Mouse (Mus musculus) E14TG2a.4 (cell line): ENCODE measurements around the gene Serpina6.
"Not testable (repeated sequence)": the region's sequence is repeated elsewhere in the genome, so short reads cannot be mapped to it uniquely, and the experiment has no call there.

Experiments
- H3K27me3 ChIP-seq: 2 replicates; pipeline ENCODE4 v1.6.1; 2014; ENCODE audit warnings: low read length, control low read depth; ENCODE audit not compliant: insufficient read depth
- H3K36me3 ChIP-seq: 2 replicates; pipeline ENCODE4 v1.6.1; 2014; ENCODE audit warnings: low read length, control low read depth; ENCODE audit not compliant: insufficient read depth
- H3K4me1 ChIP-seq: replicated peaks from 2 replicates; pipeline ENCODE4 v1.6.1; 2014; ENCODE audit warnings: low read depth, low read length, control low read depth
- H3K4me3 ChIP-seq: replicated peaks from 2 replicates; pipeline ENCODE4 v1.5.1; 2014; ENCODE audit warnings: mild to moderate bottlenecking, low read length
- H3K9me3 ChIP-seq: 2 replicates; pipeline ENCODE4 v1.6.1; 2014; ENCODE audit warnings: low read length, control low read depth
- CTCF ChIP-seq: conservative IDR thresholded peaks from 2 replicates; pipeline ENCODE4 v1.5.1; 2014; ENCODE audit warnings: low read length
- NANOG ChIP-seq: IDR thresholded peaks from 2 replicates; pipeline ENCODE4 v1.6.1; 2014; ENCODE audit warnings: borderline replicate concordance, low read length, mixed read lengths
- POU5F1 ChIP-seq: IDR thresholded peaks from 2 replicates; pipeline ENCODE4 v1.6.1; 2014; ENCODE audit warnings: low read length, borderline replicate concordance

Serpina6 gene

GRCm38 (mm10) chr12:103665286-103665685 lies 8.3 kb upstream of the Serpina6 start:
- no peak for TF ChIP-seq CTCF
- no peak for TF ChIP-seq NANOG
- no peak for TF ChIP-seq POU5F1
- Histone ChIP-seq H3K4me3 (no peak overlapping the region), H3K36me3 (no peaks in the 10 kb centered on the region), H3K4me1 (no peaks in the 10 kb centered on the region), H3K27me3 (no peaks in the 10 kb centered on the region), H3K9me3 (no peaks in the 10 kb centered on the region)

- H3K27me3 ChIP-seq, H3K9me3 ChIP-seq, H3K4me3 ChIP-seq, H3K4me1 ChIP-seq, H3K36me3 ChIP-seq: not testable (repeated sequence)
Measured at GRCm38 (mm10) chr12:103662053-103662452, 5.0 kb upstream of the Serpina6 start.

GRCm38 (mm10) chr12:103660076-103660475 lies 3.1 kb upstream of the Serpina6 start:
- H3K4me1 ChIP-seq = no peaks in the 10 kb centered on the region
- no peaks in the 10 kb centered on the region for H3K36me3 ChIP-seq
- no peak for TF ChIP-seq CTCF
- TF ChIP-seq NANOG = no peak
- no peak for TF ChIP-seq POU5F1
- H3K9me3 ChIP-seq = no peaks in the 10 kb centered on the region
- no peak overlapping the region for H3K4me3 ChIP-seq
- H3K27me3 ChIP-seq = no peaks in the 10 kb centered on the region

- Histone ChIP-seq H3K36me3 (no peaks in the 10 kb centered on the region), H3K4me3 (no peak overlapping the region), H3K9me3 (no peaks in the 10 kb centered on the region), H3K27me3 (no peaks in the 10 kb centered on the region), H3K4me1 (no peaks in the 10 kb centered on the region)
- TF ChIP-seq CTCF (no peak), POU5F1 (no peak), NANOG (no peak)
Measured at GRCm38 (mm10) chr12:103659171-103659570, 2.2 kb upstream of the Serpina6 start.

- Histone ChIP-seq H3K36me3 (no peaks in the 10 kb centered on the region), H3K27me3 (no peaks in the 10 kb centered on the region), H3K4me1 (no peaks in the 10 kb centered on the region), H3K9me3 (no peaks in the 10 kb centered on the region), H3K4me3 (no peak overlapping the region)
- no peak for TF ChIP-seq NANOG
- no peak for TF ChIP-seq CTCF
- no peak for TF ChIP-seq POU5F1
Measured at GRCm38 (mm10) chr12:103657991-103658390, 979 bp upstream of the Serpina6 start.

- H3K27me3 ChIP-seq = no peaks in the 10 kb centered on the region
- no peaks in the 10 kb centered on the region for H3K36me3 ChIP-seq
- no peaks in the 10 kb centered on the region for H3K4me1 ChIP-seq
- no peaks in the 10 kb centered on the region for H3K9me3 ChIP-seq
- TF ChIP-seq POU5F1 (no peak), NANOG (no peak), CTCF (no peak)
- H3K4me3 ChIP-seq = no peak overlapping the region
Measured at GRCm38 (mm10) chr12:103655123-103656044, 1.6 kb downstream of the Serpina6 start.

GRCm38 (mm10) chr12:103653836-103654235 lies 3.2 kb downstream of the Serpina6 start:
- no peaks in the 10 kb centered on the region for H3K27me3 ChIP-seq
- TF ChIP-seq POU5F1 (no peak), NANOG (no peak), CTCF (no peak)
- no peaks in the 10 kb centered on the region for H3K36me3 ChIP-seq
- no peak overlapping the region for H3K4me3 ChIP-seq
- no peaks in the 10 kb centered on the region for H3K4me1 ChIP-seq
- no peaks in the 10 kb centered on the region for H3K9me3 ChIP-seq

GRCm38 (mm10) chr12:103646314-103646713 lies 10.7 kb downstream of the Serpina6 start:
- no peaks in the 10 kb centered on the region for H3K27me3 ChIP-seq
- no peak overlapping the region for H3K4me3 ChIP-seq
- no peaks in the 10 kb centered on the region for H3K9me3 ChIP-seq

GRCm38 (mm10) chr12:103644601-103645000 lies 12.4 kb downstream of the Serpina6 start:
- H3K27me3 ChIP-seq = no peaks in the 10 kb centered on the region

More at GRCm38 (mm10) chr12:103646314-103646713, 10.7 kb downstream of the Serpina6 start:
- TF ChIP-seq NANOG = no peak
- no peak for TF ChIP-seq CTCF
- TF ChIP-seq POU5F1 = no peak
- Histone ChIP-seq H3K36me3 (no peaks in the 10 kb centered on the region), H3K4me1 (no peaks in the 10 kb centered on the region)

GRCm38 (mm10) chr12:103643818-103644217 lies 13.2 kb downstream of the Serpina6 start:
- no peaks in the 10 kb centered on the region for H3K9me3 ChIP-seq
- H3K27me3 ChIP-seq = no peaks in the 10 kb centered on the region
- H3K4me3 ChIP-seq = no peak overlapping the region
- H3K36me3 ChIP-seq = no peaks in the 10 kb centered on the region
- no peak for TF ChIP-seq NANOG
- TF ChIP-seq POU5F1 = no peak
- TF ChIP-seq CTCF = no peak
- no peaks in the 10 kb centered on the region for H3K4me1 ChIP-seq

More at GRCm38 (mm10) chr12:103644601-103645000, 12.4 kb downstream of the Serpina6 start:
- H3K36me3 ChIP-seq = no peaks in the 10 kb centered on the region
- TF ChIP-seq CTCF (no peak), POU5F1 (no peak), NANOG (no peak)
- H3K4me3 ChIP-seq = no peak overlapping the region
- H3K9me3 ChIP-seq = no peaks in the 10 kb centered on the region
- no peaks in the 10 kb centered on the region for H3K4me1 ChIP-seq
